Mouse (Mus musculus): ENCODE results near the gene Fras1.

Gene Fras1

GRCm38 (mm10) chr5:96482054-96482453, 108.3 kb downstream of the Fras1 start:
- no peak for DNase-seq (ENCODE audit: low spot score in 2 of 2)

GRCm38 (mm10) chr5:96492497-96492896, 118.7 kb downstream of the Fras1 start:
- DNase-seq (ENCODE audit: low spot score in 2 of 2), result no peak

- DNase-seq (ENCODE audit: low spot score in 2 of 2), result no peak
These were observed 120.9 kb downstream of the Fras1 start for GRCm38 (mm10) chr5:96494502-96495292.

- DNase-seq (ENCODE audit: low spot score in 2 of 2), result no peak
These were observed 124.3 kb downstream of the Fras1 start for GRCm38 (mm10) chr5:96498083-96498482.

- no peak for DNase-seq (ENCODE audit: low spot score in 2 of 2)
These were observed 128.0 kb downstream of the Fras1 start for GRCm38 (mm10) chr5:96501783-96502182.

- no peak for DNase-seq (ENCODE audit: low spot score in 2 of 2)
These were observed 128.6 kb downstream of the Fras1 start for GRCm38 (mm10) chr5:96502400-96502799.

- no peak for DNase-seq (ENCODE audit: low spot score in 2 of 2)
These were observed 137.2 kb downstream of the Fras1 start for GRCm38 (mm10) chr5:96511005-96511404.

- DNase-seq (ENCODE audit: low spot score in 2 of 2), result no peak
These were observed 139.6 kb downstream of the Fras1 start for GRCm38 (mm10) chr5:96513327-96513726.

GRCm38 (mm10) chr5:96515860-96516311, 142.1 kb downstream of the Fras1 start:
- DNase-seq (ENCODE audit: low spot score in 2 of 2), result no peak

- DNase-seq (ENCODE audit: low spot score in 2 of 2), result no peak
These were observed 142.6 kb downstream of the Fras1 start for GRCm38 (mm10) chr5:96516329-96516728.

- no peak for DNase-seq (ENCODE audit: low spot score in 2 of 2)
These were observed 147.8 kb downstream of the Fras1 start for GRCm38 (mm10) chr5:96521541-96521940.

GRCm38 (mm10) chr5:96522909-96523409, 149.2 kb downstream of the Fras1 start:
- DNase-seq (ENCODE audit: low spot score in 2 of 2), result no peak

GRCm38 (mm10) chr5:96528296-96528695, 154.5 kb downstream of the Fras1 start:
- no peak for DNase-seq (ENCODE audit: low spot score in 2 of 2)

GRCm38 (mm10) chr5:96530516-96530915, 156.8 kb downstream of the Fras1 start:
- DNase-seq (ENCODE audit: low spot score in 2 of 2), result no peak

GRCm38 (mm10) chr5:96531962-96532361, 158.2 kb downstream of the Fras1 start:
- DNase-seq (ENCODE audit: low spot score in 2 of 2), result no peak

- DNase-seq (ENCODE audit: low spot score in 2 of 2), result no peak
These were observed 162.8 kb downstream of the Fras1 start for GRCm38 (mm10) chr5:96536527-96536926.

GRCm38 (mm10) chr5:96536937-96537336, 163.2 kb downstream of the Fras1 start:
- no peak for DNase-seq (ENCODE audit: low spot score in 2 of 2)

- DNase-seq (ENCODE audit: low spot score in 2 of 2), result no peak
These were observed 170.4 kb downstream of the Fras1 start for GRCm38 (mm10) chr5:96544112-96544511.

GRCm38 (mm10) chr5:96545994-96546393, 172.2 kb downstream of the Fras1 start:
- DNase-seq (ENCODE audit: low spot score in 2 of 2), result no peak

- no peak for DNase-seq (ENCODE audit: low spot score in 2 of 2)
These were observed 181.4 kb downstream of the Fras1 start for GRCm38 (mm10) chr5:96554940-96555679.

GRCm38 (mm10) chr5:96558049-96558804, 184.5 kb downstream of the Fras1 start:
- no peak for DNase-seq (ENCODE audit: low spot score in 2 of 2)

GRCm38 (mm10) chr5:96574586-96574985, 200.8 kb downstream of the Fras1 start:
- no peak for DNase-seq (ENCODE audit: low spot score in 2 of 2)
